Mouse (Mus musculus) monocyte, adult 2 months (primary cell): ENCODE measurements around the gene Deaf1.
"Not testable (repeated sequence)": the region's sequence is repeated elsewhere in the genome, so short reads cannot be mapped to it uniquely, and the experiment has no call there.

Source experiments
- DNase-seq, 2 experiments: peaks; one replicate each; pipeline ENCODE4 v3.0.0; 2022; ENCODE audit warnings: low spot score in 2 of 2, low read depth in 1 of 2

Gene Deaf1

GRCm38 (mm10) chr7:141264761-141265410 is 62.6 kb downstream of the Deaf1 start:
- peak in 1 of 2 experiments; percentile 44 for DNase-seq

GRCm38 (mm10) chr7:141264041-141264700 is 63.3 kb downstream of the Deaf1 start:
- no peak for DNase-seq

GRCm38 (mm10) chr7:141263640-141264039 is 63.9 kb downstream of the Deaf1 start:
- DNase-seq: no peak

GRCm38 (mm10) chr7:141261480-141261879 is 66.0 kb downstream of the Deaf1 start:
- no peak for DNase-seq

- no peak for DNase-seq
Measured at GRCm38 (mm10) chr7:141256159-141256558, 71.3 kb downstream of the Deaf1 start.

- DNase-seq: not testable (repeated sequence)
Measured at GRCm38 (mm10) chr7:141250486-141250885, 77.0 kb downstream of the Deaf1 start.
